Mouse (Mus musculus) subcutaneous adipose tissue, adult 2 months (tissue): Measurements from ENCODE around the gene Mogs. TPM values are rescaled to one million over a fixed set of nuclear protein-coding genes. Genes with fewer than 3 reads are reported as not detected.

ENCODE experiments used
- polyA plus RNA-seq: library from polyadenylated mRNA; depleted of rRNA; stranded (reverse); fragments of >200 nt; gene quantifications from 2 replicates; pipeline ENCODE4 v1.2.3, GENCODE M21; 2012; ENCODE audit warnings: low replicate concordance; rRNA removed

Gene Mogs
- polyA plus RNA-seq, result 27.7 and 77.1 TPM in 2 replicates

DNA sequence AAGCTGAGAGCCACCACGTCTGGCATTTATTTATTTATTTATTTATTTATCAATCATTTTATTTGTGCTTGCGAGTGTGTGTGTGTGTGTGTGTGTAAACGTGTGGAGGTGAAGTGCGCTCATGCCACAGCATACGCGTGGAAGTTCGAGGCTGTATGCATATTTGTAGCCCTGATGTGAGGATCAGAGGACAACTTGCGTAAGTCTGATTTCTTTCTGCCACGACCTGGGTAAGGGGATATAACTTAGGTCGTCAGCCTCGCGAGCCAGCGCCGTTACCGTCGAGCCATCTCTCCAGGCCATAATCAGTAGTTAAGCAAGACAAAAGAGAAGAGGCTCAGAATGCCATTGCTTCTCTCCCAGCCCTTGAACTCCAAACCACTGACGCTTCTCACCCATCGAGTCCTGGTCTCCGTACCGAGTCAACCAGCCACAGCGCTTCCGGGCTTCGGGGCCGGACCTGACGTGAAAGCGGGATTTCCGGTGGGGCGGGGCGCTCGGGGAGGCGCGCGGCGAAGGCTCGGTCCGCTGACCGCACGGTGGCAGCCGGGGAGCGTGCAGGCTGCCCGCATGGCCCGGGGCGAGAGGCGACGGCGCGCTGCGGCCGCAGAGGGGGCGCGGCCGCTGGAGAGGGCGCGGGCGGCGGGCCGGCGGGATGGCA is at the start of gene Mogs:
Gene Mogs, plus strand, starts transcription at position 486 of the 661 bp plus-strand sequence.

DNA sequence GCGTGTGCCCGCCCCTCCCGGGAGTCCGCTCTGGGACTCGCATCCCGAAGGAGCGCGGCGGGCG is 45.2 kb upstream of the Mogs start, which contains the start of gene Tlx2:
Gene Tlx2, minus strand, starts transcription at position 47 of the 64 bp plus-strand sequence.

DNA sequence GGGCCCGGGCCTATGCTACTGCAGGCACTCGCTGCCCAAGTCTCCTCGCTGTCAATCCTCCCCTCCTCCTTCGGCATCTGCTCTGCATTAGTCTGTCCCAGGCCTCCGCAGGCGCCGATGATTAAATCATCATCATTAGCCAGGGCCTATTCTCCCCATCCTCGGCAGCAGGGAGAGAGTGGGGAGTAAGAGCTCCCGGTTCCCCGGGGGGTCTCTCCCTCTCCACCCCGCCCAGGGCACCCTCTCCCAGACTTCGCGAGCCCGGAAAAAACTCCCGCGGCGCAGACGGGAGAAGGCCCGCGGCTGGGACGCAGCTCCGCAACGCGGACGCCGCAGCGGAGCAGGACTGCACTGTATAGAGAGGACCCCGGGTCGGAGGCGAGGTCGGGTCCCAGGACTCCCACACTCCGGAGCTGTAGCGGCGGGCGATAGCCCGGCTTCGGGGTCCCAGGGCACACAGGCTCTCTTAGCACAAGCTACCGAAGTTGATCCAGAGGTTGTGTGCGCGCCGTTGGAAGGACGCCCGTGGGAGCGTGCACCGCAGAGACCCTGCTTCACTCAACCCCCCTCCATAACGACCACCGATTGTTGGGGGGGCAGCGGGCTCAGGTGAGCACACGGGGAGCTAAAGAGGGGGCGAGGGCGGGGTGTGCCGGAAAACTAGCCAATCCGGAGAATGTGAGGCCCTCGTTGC is 37.5 kb upstream of the Mogs start, which contains the start of gene Pcgf1:
Gene Pcgf1, plus strand, starts transcription at position 240 of the 694 bp plus-strand sequence.

DNA sequence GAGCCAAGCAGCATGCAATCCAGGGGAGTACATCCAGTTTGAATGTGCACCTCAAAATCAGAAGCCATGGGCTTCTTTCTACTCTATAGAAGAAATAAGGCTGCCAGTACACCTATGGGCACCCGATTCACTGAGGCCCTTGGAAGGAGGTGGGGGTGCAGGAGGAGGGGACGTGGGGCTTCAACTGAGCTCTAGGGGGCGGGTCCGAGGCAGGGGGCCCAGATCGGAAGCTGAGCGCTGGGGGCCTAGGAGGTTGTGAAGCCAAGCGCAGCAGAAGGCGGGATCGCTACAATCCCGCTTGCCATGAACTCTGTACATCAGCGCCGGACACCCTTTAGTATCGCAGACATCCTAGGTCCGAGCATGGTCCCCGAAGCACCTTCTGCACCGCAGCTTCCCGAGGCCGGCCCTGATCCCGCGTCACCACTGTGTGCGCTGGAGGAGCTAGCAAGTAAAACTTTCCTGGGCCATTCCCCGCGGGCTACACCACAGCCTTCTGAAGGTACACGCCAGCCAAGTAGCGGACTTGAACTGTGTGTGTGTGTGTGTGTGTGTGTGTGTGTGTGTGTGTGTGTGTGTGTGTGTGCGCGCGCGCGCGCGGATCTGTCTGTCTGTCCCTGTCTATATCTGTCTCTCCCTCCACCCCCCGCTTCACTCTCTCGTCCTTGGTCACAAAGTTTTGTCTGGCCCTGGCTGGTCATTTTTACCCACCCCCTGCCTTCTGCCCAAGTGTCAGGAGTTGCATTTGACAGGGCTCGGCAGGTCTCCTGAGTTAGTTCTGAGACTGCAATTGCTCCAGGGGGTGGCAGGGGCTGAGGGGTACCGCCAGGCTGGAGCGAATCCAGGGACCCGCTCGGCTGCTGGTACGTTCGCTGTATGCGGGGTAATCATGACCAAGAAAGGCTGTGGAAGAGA is 28.9 kb upstream of the Mogs start, which contains the start of gene Lbx2:
Gene Lbx2, plus strand, starts transcription at position 247 of the 915 bp plus-strand sequence.

DNA sequence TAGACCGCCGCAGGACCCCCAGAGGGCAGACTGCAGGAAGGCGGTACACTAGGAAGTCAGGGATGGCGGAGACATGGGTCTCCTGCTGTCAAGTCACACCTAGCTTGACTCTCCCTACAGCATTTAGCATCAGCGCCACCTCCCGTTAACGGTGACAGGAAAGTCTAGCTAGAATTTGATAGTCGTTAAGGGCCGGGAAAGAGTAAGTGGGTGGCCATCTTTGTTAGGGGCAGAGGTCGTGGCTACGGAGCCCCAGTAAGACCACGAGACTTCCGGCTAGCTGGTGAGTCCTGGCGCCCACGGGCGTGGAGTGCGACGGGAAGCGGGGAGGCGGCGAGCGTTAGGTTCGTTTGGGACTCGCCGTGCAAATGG is 14.0 kb upstream of the Mogs start, which contains the start of the genes Ccdc142 and Gm42688:
Gene Ccdc142, plus strand, starts transcription at position 286 of the 372 bp plus-strand sequence.
Gene Gm42688, plus strand, starts transcription at position 302 of the 372 bp plus-strand sequence.

DNA sequence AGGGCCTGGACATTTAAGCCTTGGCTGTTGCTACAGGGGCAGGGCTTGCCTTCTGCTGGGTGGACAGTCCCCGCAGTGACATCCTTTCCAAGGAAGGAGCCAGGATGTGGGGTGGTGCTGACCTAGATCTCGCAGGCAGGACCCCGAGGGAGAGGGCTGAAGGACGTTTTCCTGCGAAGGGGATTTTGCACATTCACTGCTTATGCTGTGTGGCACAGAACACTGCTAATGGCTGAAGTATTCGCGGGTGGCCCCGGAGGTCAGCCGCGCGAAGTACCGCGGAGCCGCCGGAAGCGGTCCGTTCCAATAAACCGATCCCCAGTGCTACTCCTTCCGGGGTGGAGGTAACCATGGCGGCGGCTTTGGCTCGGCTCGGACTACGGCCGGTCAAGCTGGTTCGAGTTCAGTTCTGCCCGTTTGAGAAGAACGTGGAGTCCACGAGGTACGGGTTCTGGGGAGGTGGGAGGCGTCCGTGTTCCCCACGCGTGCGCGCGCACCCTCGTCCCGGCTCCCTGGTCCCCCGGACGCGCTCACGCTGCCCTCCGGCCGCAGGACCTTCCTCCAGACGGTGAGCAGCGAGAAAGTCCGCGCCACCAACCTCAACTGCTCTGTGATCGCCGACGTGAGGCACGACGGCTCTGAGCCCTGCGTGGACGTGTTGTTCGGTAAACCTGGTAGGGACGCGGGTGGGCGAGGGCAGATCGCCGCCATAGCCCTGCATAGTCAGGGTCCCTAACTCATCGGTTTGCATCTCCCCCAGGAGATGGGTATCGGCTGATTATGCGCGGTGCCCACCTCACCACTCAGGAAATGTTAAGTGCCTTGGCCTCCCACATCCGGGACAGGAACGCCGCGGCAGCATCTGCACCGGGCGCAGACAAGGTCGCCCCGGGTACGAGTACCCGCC is 6.3 kb upstream of the Mogs start, which contains the start of gene Mrpl53:
Gene Mrpl53, plus strand, starts transcription at position 279 of the 907 bp plus-strand sequence.

DNA sequence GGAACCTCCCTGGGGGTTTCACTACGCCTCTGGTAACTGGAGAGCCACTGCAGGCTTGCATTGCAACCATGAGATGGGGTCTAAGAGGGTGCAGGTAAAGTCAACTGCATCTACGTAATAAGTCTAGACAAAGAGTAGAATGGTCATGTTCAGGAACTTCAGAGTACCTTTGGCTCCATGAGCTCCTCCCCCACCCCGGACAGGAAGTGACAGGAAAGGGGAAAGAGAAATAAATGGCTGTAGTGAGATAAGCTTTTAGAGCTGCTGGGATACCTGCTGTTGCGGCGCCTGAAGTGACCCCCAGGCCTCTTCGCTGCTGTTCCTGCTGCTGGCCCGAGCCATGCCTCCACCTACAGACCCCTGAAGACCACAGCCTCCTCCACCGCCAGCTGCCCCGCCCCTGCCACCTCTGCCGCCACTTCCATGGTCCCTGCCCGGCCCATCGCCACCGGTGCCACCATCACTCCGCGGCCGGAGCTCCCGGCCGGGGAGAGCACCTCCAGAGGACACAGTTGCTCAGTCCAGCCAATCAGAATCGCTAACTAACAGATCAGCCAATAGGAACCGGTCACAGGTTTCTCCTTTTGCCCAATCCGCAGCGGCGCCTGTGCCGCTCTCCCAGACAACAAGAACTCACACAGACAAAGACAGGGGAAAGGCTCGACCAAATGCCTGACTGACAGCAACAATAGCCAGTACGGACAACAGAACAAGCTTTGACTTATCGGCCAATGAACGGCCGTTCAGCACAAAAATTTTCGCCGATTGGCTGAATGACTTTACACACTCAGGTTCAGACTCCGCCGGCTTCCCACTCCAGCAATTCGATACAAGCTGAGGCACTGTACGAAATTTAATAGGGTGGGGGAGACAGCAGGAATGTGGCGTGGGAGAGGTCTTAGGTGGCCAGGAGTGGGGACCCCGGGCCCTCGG is 5.9 kb downstream of the Mogs start, which contains the start of gene Wbp1:
Gene Wbp1, minus strand, starts transcription at position 630 of the 933 bp plus-strand sequence.

DNA sequence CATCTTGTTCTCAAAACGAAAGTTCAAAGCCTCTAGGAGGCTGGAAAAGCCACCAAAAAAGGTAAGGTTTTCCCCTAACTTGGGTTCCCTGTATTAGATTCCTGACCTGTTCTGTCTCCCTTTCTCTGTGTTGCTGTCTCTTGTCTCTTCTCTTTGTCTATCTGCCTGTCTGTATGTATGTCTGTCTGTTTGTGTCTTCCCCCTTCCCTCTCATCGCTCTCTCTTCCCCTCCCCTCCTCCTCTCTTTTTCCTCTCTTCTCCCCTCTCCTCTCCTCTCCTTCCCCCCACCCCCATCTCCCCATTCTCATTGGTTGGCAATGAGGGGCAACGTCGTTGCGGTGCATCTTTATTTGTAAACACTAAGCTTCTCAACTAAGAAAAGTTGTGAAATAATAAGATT is 10.0 kb downstream of the Mogs start, which contains the start of gene Ino80b:
Gene Ino80b, minus strand, starts transcription at position 101 of the 400 bp plus-strand sequence.

DNA sequence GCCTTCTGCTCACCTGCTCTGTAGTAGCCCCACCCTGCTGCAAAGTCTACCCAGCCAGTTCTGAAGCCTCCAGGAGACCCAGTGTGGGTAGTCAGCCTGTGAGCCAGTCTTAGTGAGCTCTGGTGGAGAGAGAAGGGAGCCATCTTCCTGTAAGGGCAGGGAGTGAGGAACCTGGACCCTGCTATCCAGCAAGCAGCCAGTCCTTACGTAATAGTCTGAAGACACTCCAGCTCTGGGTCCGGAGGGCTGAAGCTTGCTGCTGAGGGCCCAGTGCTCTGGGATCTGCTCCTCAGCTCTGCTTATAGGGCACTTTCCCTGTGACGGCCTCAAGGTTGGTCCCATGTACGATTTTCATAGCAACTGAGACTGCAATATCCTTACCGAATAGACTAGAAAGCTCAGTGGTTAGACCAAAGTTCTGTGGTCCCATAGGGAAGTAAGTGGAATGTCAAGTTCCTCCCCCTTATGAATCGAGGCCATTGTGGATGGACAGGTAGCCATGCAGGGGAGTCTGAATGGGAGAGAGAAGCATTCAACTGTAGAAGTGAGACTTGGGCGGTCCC is 19.7 kb downstream of the Mogs start, which contains the start of gene Rtkn:
Gene Rtkn, plus strand, starts transcription at position 513 of the 563 bp plus-strand sequence.

DNA sequence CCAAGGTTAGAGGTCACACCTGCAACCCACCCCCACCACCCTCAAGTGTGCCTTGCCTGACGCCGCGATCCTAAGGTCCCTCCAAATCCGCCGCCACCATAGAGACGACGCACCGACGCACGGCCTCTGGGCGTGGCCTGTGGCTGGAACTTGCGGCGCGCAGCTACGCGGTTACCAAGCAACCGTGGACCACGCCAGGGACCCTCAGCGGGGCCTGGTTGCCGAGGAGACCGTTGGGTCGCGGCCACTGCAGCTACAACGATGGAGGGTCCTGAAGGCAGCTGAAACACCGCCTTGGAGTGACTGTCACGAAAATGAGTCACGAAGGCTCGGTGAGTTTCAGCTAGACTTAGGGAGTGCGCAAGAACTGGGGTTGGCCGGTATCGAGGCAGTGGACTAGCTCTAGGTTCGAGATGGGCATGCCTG is 41.0 kb downstream of the Mogs start, which contains the start of the genes Wdr54 and 1700003E16Rik:
Gene Wdr54, minus strand, starts transcription at position 139 of the 426 bp plus-strand sequence.
Gene 1700003E16Rik, plus strand, starts transcription at position 146 of the 426 bp plus-strand sequence.

DNA sequence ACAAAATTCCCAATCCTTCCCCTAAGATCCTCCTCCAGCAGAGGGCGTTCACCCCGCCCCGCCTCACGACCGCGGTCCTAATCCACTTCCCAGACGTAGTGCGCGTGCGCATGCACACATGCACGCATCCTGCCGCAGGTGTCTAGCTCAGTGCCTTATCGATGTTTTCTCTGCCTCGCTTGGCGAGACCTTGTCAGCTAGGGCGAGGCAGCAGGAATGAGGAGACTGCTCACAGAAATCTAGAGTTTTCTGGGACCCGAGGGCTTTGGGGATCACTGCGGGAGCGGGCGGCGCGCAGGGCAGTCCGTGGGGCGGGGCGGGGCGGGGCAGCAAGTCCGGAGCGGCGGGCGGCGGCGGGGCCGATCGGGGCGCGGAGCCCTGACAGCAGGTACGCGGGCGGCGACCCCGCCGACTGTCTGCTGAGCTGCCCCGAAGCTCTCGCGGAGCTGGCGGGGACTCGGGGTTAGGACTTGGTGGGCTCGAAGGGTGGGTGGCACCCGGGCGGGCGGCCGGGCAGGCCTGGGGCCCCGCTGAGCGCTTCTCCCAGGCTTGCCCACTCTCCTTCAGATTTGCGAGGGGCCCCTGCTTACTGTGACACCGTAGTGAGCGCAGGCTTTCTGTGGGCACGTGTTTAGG is 50.4 kb downstream of the Mogs start, which contains the start of gene Dctn1:
Gene Dctn1, plus strand, starts transcription at position 314 of the 636 bp plus-strand sequence.

Other genes with a start within 250 kb of the Mogs start
- 0.27 and 0.57 TPM in 2 replicates for gene Sema4f, start 175.7 kb upstream of the Mogs start, polyA plus RNA-seq
- gene M1ap, start 168.6 kb upstream of the Mogs start, polyA plus RNA-seq, result 0.57 and 0.59 TPM in 2 replicates
- gene Dok1, start 82.0 kb upstream of the Mogs start, polyA plus RNA-seq, result 11.2 and 13.9 TPM in 2 replicates
- 10.1 and 23.6 TPM in 2 replicates for gene Loxl3, start 81.3 kb upstream of the Mogs start, polyA plus RNA-seq
- gene Aup1, start 61.0 kb upstream of the Mogs start, polyA plus RNA-seq, result 309 and 367 TPM in 2 replicates
- gene Htra2, start 60.2 kb upstream of the Mogs start, polyA plus RNA-seq, result 57.1 and 73.9 TPM in 2 replicates
- gene Dqx1, start 57.7 kb upstream of the Mogs start, polyA plus RNA-seq, result 1.7 and 2.6 TPM in 2 replicates
- not detected in 2 replicates for gene Tlx2, start 45.2 kb upstream of the Mogs start, polyA plus RNA-seq
- 21.1 and 28.1 TPM in 2 replicates for gene Pcgf1, start 37.6 kb upstream of the Mogs start, polyA plus RNA-seq
- 2.4 and 3.2 TPM in 2 replicates for gene Lbx2, start 29.1 kb upstream of the Mogs start, polyA plus RNA-seq
- 4.7 and 10.3 TPM in 2 replicates for gene Ccdc142, start 13.9 kb upstream of the Mogs start, polyA plus RNA-seq
- gene Gm42688, start 13.9 kb upstream of the Mogs start, polyA plus RNA-seq, result 4.1 and 7.8 TPM in 2 replicates
- 76.4 and 94.6 TPM in 2 replicates for gene Mrpl53, start 6.5 kb upstream of the Mogs start, polyA plus RNA-seq
- gene Wbp1, start 6.1 kb downstream of the Mogs start, polyA plus RNA-seq, result 165 and 170 TPM in 2 replicates
- gene Ino80b, start 9.9 kb downstream of the Mogs start, polyA plus RNA-seq, result 13.5 and 28.2 TPM in 2 replicates
- gene Rtkn, start 20.0 kb downstream of the Mogs start, polyA plus RNA-seq, result 19.8 and 52.2 TPM in 2 replicates
- gene Wdr54, start 40.9 kb downstream of the Mogs start, polyA plus RNA-seq, result 1.1 and 6.5 TPM in 2 replicates
- 0.11 and 0.48 TPM in 2 replicates for gene 1700003E16Rik, start 40.9 kb downstream of the Mogs start, polyA plus RNA-seq
- 126 and 138 TPM in 2 replicates for gene Dctn1, start 50.4 kb downstream of the Mogs start, polyA plus RNA-seq
- gene Slc4a5, start 104.3 kb downstream of the Mogs start, polyA plus RNA-seq, result 0.05 and 0.11 TPM in 2 replicates
- gene Mthfd2, start 210.4 kb downstream of the Mogs start, polyA plus RNA-seq, result 3.6 and 9.0 TPM in 2 replicates
- gene Mob1a, start 210.5 kb downstream of the Mogs start, polyA plus RNA-seq, result 34.8 and 47.1 TPM in 2 replicates
- 19.9 and 37.7 TPM in 2 replicates for gene Bola3, start 233.7 kb downstream of the Mogs start, polyA plus RNA-seq